Mouse (Mus musculus): ENCODE measurements at regions not wholly inside any gene's neighbourhood (a gene's known extent, or its start where the extent isn't known, plus 50 kb on each side); places are given as distances from the start of the nearest gene placed in this dataset.

DNA sequence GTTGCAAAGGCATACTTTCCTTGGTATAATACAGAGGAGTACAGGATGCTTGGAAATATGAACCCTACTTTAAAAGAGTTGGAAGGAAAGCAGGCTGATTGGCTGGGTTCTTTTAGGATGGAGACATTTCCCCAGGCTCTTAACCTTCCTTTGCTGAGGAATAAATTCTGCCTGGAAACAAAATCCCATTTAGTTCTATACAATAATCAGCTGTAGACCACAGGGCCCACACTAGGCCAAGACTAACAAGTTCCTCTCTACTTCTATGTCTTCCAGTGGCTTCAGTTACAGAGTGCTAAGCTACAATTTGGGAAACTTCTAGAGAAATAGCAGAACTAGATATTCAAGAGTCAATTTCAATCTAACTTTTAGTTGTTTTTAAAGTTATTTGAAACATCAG is 384.6 kb upstream of the Xrcc4 start:
- Histone ChIP-seq H3K4me1 (ENCODE audit: control insufficient read depth, insufficient read depth, low read length) (no peaks in the 10 kb centered on the region), H3K9ac (ENCODE audit: low read length) (no peak overlapping the region), H3K36me3 (ENCODE audit: control insufficient read depth, insufficient read depth, low read length) (no peaks in the 10 kb centered on the region), H3K4me3 (ENCODE audit: low read depth, low read length) (no peak overlapping the region), H3K27ac (ENCODE audit: low read depth, low read length) (no peak overlapping the region), H3K9me3 (ENCODE audit: control insufficient read depth, low read length) (no peaks in the 10 kb centered on the region), H3K27me3 (ENCODE audit: control insufficient read depth, insufficient read depth, low read length) (no peaks in the 10 kb centered on the region), H3K4me2 (no peak overlapping the region)
- ATAC-seq (ENCODE audit: low FRiP score) (no peak), DNase-seq (ENCODE audit: low spot score, missing footprints) (no peak)

DNA sequence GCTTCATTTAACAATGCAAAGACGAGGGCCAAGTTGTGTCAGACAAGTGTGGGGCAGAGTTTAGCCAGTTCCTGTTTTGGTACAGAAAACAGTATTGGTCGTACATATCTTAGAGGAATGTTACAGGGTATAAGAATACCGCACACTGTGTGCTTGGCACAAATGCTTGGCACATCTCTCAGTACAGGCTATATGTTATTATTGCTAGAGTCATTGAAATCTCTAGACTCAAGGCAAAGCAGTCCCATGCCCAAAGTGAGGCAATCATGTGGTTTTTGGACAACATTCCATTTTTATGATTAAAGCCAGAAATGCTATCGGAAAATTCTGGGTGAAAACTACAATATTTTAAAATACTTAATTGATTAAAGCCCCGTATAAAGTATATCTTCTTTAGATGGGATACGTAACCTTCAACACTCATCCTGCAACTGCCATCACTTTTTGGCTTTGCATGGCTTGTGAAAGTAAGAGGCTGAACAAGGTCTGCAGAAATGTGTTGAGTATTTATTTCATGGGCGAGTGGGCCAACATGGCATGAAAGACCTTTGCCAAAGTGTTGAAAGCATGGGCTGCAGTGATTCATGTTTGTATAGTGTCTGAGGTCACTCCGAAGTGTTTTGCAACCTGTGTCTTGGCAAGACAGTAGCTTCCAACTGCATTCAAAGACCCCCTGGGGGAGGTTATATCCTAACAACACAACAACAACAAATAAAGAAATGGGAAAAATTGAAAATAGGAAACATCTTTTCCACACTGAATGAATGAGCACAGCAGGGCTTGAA is 383.8 kb upstream of the Xrcc4 start:
- no peak overlapping the region for H3K27ac ChIP-seq (ENCODE audit: low read depth, low read length)
- 87% methylated on average over 8 of the region's 8 CpGs for WGBS
- H3K4me2 ChIP-seq, result no peak overlapping the region
- DNase-seq (ENCODE audit: low spot score, missing footprints) (no peak), ATAC-seq (ENCODE audit: low FRiP score) (no peak)
- H3K4me3 ChIP-seq (ENCODE audit: low read depth, low read length), result no peak overlapping the region
- no peaks in the 10 kb centered on the region for H3K9me3 ChIP-seq (ENCODE audit: control insufficient read depth, low read length)
- H3K4me1 ChIP-seq (ENCODE audit: control insufficient read depth, insufficient read depth, low read length), result no peaks in the 10 kb centered on the region
- H3K27me3 ChIP-seq (ENCODE audit: control insufficient read depth, insufficient read depth, low read length), result no peaks in the 10 kb centered on the region
- no peak overlapping the region for H3K9ac ChIP-seq (ENCODE audit: low read length)
- no peaks in the 10 kb centered on the region for H3K36me3 ChIP-seq (ENCODE audit: control insufficient read depth, insufficient read depth, low read length)

DNA sequence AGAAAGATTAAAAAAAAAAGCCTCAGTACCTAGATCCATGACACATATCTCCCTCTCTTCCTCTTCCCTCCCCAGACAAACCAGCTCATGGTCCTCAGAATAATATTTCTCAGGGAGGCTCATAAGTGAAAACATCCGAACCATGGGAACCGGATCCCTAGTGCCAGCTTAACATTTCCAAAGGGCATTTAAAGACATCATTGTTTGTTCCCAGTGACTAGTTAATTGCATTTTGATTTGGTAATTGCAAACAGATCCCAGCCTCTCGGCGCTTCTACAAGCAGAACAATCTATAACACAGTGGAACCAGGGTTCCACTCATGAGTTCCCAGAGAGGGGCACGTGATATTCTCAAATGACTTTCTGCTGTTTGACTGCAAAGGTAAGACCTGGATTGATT is 376.7 kb upstream of the Xrcc4 start:
- Histone ChIP-seq H3K9ac (ENCODE audit: low read length) (no peak overlapping the region), H3K36me3 (ENCODE audit: control insufficient read depth, insufficient read depth, low read length) (no peaks in the 10 kb centered on the region), H3K27me3 (ENCODE audit: control insufficient read depth, insufficient read depth, low read length) (no peaks in the 10 kb centered on the region), H3K4me1 (ENCODE audit: control insufficient read depth, insufficient read depth, low read length) (no peaks in the 10 kb centered on the region), H3K27ac (ENCODE audit: low read depth, low read length) (no peak overlapping the region), H3K4me2 (no peak overlapping the region), H3K9me3 (ENCODE audit: control insufficient read depth, low read length) (no peaks in the 10 kb centered on the region), H3K4me3 (ENCODE audit: low read depth, low read length) (no peak overlapping the region)
- no peak for DNase-seq (ENCODE audit: low spot score, missing footprints)
- WGBS, result 85% methylated on average over 5 of the region's 5 CpGs
- ATAC-seq (ENCODE audit: low FRiP score), result no peak

DNA sequence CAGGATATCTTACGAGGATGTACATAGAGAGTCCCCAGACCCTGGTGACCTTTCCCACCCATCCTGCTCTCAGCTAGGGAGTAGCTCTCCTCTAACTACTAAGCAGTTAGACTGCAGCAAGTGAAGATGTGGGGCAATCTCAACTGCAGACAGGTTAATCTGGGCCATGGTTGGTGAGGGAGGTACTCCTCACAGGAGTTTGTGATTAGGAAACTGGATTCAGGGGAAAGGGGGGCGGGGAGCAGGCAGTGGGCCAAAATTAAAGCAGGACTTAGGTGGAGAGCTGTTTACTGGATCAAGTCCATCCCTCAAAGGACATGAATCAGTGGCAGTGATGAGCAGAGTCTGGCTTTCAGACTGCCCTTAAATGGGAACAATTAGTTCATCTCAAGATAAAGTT is 374.6 kb upstream of the Xrcc4 start:
- H3K27ac ChIP-seq (ENCODE audit: low read depth, low read length), result no peak overlapping the region

DNA sequence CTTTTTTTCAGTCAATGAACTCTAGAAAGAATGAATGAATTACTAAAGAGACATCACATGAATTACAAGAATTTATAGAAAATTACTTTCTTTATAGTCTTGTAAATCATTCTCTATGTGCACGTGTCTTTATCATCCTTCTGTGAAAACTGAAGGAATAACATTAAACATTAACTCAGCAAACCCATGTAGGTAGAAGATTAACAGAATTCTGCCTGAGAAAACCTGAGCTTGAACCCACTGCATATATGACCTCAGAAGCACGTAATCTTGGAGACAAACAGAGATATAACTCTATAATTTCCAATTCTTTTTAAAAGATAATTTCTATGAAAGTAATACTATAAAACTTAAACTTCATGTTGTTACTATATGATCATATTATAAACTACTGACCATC is 374.0 kb upstream of the Xrcc4 start:
- Histone ChIP-seq H3K4me2 (no peak overlapping the region), H3K27me3 (ENCODE audit: control insufficient read depth, insufficient read depth, low read length) (no peaks in the 10 kb centered on the region), H3K36me3 (ENCODE audit: control insufficient read depth, insufficient read depth, low read length) (no peaks in the 10 kb centered on the region), H3K9ac (ENCODE audit: low read length) (no peak overlapping the region), H3K4me3 (ENCODE audit: low read depth, low read length) (no peak overlapping the region), H3K27ac (ENCODE audit: low read depth, low read length) (no peak overlapping the region), H3K4me1 (ENCODE audit: control insufficient read depth, insufficient read depth, low read length) (no peaks in the 10 kb centered on the region), H3K9me3 (ENCODE audit: control insufficient read depth, low read length) (no peaks in the 10 kb centered on the region)
- DNase-seq (ENCODE audit: low spot score, missing footprints) (no peak), ATAC-seq (ENCODE audit: low FRiP score) (no peak)
- WGBS, result 89% methylated on average over 2 of the region's 2 CpGs

More for the DNA sequence above, 374.6 kb upstream of the Xrcc4 start:
- H3K4me2 ChIP-seq, result no peak overlapping the region
- no peaks in the 10 kb centered on the region for H3K27me3 ChIP-seq (ENCODE audit: control insufficient read depth, insufficient read depth, low read length)
- no peaks in the 10 kb centered on the region for H3K4me1 ChIP-seq (ENCODE audit: control insufficient read depth, insufficient read depth, low read length)
- WGBS, result 91% methylated on average over 2 of the region's 2 CpGs
- H3K4me3 ChIP-seq (ENCODE audit: low read depth, low read length), result no peak overlapping the region
- peak; percentile 84 for DNase-seq (ENCODE audit: low spot score, missing footprints)
- no peak overlapping the region for H3K9ac ChIP-seq (ENCODE audit: low read length)
- H3K36me3 ChIP-seq (ENCODE audit: control insufficient read depth, insufficient read depth, low read length), result no peaks in the 10 kb centered on the region
- no peak for ATAC-seq (ENCODE audit: low FRiP score)
- no peaks in the 10 kb centered on the region for H3K9me3 ChIP-seq (ENCODE audit: control insufficient read depth, low read length)

DNA sequence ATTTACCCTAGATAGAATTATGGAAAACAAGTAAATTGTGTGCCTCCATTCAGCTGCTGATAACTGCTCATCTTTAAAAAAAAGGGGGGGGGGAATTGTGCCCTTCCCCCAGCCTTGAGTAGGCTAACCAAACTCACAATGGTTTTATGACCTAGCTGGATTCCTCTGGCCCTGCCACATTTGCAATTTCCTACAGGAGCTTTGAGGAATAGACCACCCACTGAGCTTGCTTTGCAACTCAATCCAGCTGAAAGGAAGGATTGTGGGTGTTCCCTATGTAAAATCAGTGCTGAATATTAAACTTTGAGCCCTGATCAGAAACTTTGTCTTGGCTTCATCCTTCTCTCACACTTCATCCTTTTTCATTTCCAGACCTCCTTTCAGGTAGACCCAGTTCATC is 365.2 kb upstream of the Xrcc4 start:
- H3K4me3 ChIP-seq (ENCODE audit: low read depth, low read length), result no peak overlapping the region
- no peak overlapping the region for H3K9ac ChIP-seq (ENCODE audit: low read length)
- no peaks in the 10 kb centered on the region for H3K4me1 ChIP-seq (ENCODE audit: control insufficient read depth, insufficient read depth, low read length)
- no peaks in the 10 kb centered on the region for H3K36me3 ChIP-seq (ENCODE audit: control insufficient read depth, insufficient read depth, low read length)
- H3K9me3 ChIP-seq (ENCODE audit: control insufficient read depth, low read length), result 0 out of 2 replicates have a peak, but pooled peaks cover 2% of the 10 kb centered on the region
- no peak overlapping the region for H3K4me2 ChIP-seq
- ATAC-seq (ENCODE audit: low FRiP score), result no peak
- no peaks in the 10 kb centered on the region for H3K27me3 ChIP-seq (ENCODE audit: control insufficient read depth, insufficient read depth, low read length)
- DNase-seq (ENCODE audit: low spot score, missing footprints), result no peak
- no peak overlapping the region for H3K27ac ChIP-seq (ENCODE audit: low read depth, low read length)

DNA sequence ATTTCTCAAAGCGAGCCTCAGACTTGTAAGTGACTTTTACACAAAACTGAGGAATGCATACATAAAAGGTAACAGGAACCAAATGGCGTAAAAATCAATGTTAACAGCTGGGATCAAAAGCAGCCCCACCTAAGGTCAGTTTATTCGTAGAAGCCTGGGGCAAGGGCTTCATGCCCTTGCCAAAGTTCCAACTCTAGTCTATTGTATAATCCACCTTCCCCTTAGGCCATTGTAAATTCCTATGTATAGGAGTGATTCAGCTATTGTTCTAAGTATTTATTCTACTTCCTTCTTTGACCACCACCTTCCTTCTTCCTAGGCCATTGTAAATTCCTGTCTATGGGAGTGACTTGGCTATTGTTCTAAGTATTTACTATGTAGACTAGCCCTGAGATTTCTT is 337.5 kb upstream of the Xrcc4 start:
- Histone ChIP-seq H3K4me3 (ENCODE audit: low read depth, low read length) (no peak overlapping the region), H3K27me3 (ENCODE audit: control insufficient read depth, insufficient read depth, low read length) (no peaks in the 10 kb centered on the region), H3K9ac (ENCODE audit: low read length) (no peak overlapping the region), H3K4me1 (ENCODE audit: control insufficient read depth, insufficient read depth, low read length) (no peaks in the 10 kb centered on the region), H3K9me3 (ENCODE audit: control insufficient read depth, low read length) (no peaks in the 10 kb centered on the region), H3K36me3 (ENCODE audit: control insufficient read depth, insufficient read depth, low read length) (no peaks in the 10 kb centered on the region), H3K27ac (ENCODE audit: low read depth, low read length) (no peak overlapping the region), H3K4me2 (no peak overlapping the region)
- DNase-seq (ENCODE audit: low spot score, missing footprints), result no peak
- no peak for ATAC-seq (ENCODE audit: low FRiP score)
- 88% methylated on average over 3 of the region's 3 CpGs for WGBS

DNA sequence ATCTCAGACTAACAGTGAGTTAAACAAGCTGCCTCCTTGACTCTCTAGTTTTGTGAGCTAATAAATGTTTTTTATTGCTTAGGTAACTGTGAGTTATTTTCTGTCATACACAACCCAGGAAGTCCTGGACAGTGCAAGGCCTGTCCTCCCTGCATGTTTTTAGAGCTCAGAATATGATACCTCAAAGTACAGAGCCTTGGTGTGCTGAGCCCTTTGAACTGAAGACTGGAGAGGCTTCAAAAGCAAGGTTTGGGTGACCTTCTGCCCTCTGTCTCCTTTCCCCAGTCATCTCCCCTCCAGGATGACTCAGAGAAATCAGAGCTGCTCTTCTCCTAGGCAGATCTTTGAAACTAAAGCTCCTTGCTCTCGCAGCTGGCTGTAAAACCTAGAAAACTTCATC is 336.0 kb upstream of the Xrcc4 start:
- Histone ChIP-seq H3K27me3 (ENCODE audit: control insufficient read depth, insufficient read depth, low read length) (no peaks in the 10 kb centered on the region), H3K9ac (ENCODE audit: low read length) (no peak overlapping the region), H3K9me3 (ENCODE audit: control insufficient read depth, low read length) (no peaks in the 10 kb centered on the region), H3K27ac (ENCODE audit: low read depth, low read length) (no peak overlapping the region), H3K4me2 (no peak overlapping the region), H3K4me3 (ENCODE audit: low read depth, low read length) (no peak overlapping the region), H3K4me1 (ENCODE audit: control insufficient read depth, insufficient read depth, low read length) (no peaks in the 10 kb centered on the region), H3K36me3 (ENCODE audit: control insufficient read depth, insufficient read depth, low read length) (no peaks in the 10 kb centered on the region)
- WGBS, result 58% methylated on average over 1 of the region's 1 CpGs
- DNase-seq (ENCODE audit: low spot score, missing footprints), result no peak
- ATAC-seq (ENCODE audit: low FRiP score), result no peak

DNA sequence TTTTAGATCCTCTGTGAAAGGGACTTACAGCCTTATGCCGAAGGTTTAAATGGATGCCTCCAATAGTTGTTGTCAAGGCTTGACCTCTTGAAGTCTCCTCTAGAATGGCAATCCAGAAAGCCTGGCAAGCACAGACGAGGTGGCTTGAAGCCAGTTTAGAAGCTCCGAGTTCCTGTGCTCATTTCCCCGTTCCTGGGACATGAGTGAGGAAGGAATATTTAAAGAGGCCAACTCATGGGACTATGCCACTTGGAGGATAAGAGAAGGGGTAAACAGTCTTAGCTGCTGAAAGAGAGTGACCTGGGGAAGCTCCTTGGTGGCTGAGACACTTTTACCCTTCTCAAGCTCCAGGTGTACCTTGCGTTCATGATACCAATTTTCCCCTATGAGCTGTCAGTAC is 335.1 kb upstream of the Xrcc4 start:
- no peak overlapping the region for H3K27ac ChIP-seq (ENCODE audit: low read depth, low read length)
- no peaks in the 10 kb centered on the region for H3K9me3 ChIP-seq (ENCODE audit: control insufficient read depth, low read length)
- H3K4me2 ChIP-seq, result no peak overlapping the region
- H3K27me3 ChIP-seq (ENCODE audit: control insufficient read depth, insufficient read depth, low read length), result no peaks in the 10 kb centered on the region
- no peak overlapping the region for H3K9ac ChIP-seq (ENCODE audit: low read length)
- H3K4me3 ChIP-seq (ENCODE audit: low read depth, low read length), result no peak overlapping the region
- 93% methylated on average over 5 of the region's 5 CpGs for WGBS
- ATAC-seq (ENCODE audit: low FRiP score) (no peak), DNase-seq (ENCODE audit: low spot score, missing footprints) (no peak)
- H3K36me3 ChIP-seq (ENCODE audit: control insufficient read depth, insufficient read depth, low read length), result no peaks in the 10 kb centered on the region
- H3K4me1 ChIP-seq (ENCODE audit: control insufficient read depth, insufficient read depth, low read length), result no peaks in the 10 kb centered on the region

Data from midbrain, embryonic 11.5 days (tissue).